Mouse (Mus musculus): ENCODE measurements around the gene Trnp1.

Trnp1 gene

DNA sequence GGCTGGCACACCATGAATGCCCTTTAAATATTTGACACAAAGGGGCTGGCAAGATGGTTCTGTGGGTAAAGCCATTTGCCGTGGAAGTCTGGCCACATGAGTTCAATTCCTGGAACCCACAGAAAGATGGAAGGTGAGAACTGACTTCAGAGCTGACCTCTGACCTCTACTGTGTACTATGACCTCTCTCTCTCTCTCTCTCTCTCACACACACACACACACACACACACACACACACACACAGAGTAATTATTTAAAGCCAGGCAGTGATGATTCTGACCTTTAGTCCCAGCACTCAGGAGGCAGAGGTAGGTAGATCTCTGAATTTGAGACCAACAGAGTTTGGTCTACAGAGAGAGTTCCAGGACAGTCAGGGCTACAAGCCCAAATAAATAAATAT lies 38.3 kb downstream of the Trnp1 start:
- DNase-seq (ENCODE audit: low read depth): no peak

DNA sequence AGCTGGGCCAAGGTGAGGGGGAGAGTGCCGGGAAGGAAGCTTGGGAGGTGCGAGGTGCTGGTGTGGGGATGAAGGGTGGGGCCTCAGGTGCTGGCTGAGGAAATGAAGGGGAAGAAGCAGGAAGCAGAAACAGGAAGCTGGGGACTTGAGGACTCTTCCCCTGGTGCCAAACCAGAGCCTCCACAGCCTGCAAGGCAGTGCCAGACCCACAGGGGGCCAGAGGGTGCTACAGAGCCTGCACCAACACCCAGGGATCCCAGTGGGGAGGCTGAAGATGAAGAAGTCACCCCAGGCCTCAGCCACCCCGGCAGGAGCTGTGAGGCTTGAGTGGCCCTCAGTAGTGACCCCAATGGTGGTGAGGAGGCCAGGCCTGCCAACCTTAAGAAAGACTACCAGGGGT lies 40.3 kb downstream of the Trnp1 start:
- DNase-seq (ENCODE audit: low read depth): no peak

DNA sequence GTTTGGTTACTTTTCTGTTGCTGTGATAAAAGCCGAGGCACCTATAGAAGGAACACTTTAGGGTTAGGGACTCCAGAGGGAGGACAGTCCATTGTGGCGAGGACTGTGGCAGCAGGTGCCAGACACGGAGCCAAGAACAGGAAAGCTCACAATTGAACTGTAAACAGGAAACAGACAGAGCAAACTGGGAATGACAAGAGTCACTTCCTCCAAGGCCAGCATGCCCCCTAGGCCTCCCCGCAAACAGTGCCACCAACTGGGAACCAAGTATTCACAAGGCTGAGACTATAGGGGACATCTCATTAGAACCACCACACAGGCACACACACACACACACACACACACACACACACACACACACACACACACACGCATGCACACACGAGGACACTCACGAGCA lies 45.9 kb downstream of the Trnp1 start:
- DNase-seq (ENCODE audit: low read depth): no peak

DNA sequence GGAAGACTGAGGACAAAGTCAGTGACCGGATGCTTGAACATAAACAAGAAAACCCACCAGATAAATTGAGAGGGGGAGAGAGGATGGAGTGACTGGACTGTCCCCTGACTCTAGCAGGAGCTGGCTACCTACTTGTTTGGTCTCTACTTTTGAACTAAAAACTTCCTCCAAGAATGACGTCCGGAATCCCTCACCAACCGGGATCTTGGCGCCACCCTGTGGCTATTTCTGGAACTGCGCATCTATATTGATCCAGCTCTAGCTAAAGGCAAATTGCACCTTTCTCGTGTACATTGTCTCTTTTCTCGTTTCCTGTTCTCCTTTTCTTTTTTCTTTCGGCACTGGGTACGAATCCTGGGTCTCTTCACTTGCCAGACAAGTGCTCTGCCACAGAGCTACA lies 46.8 kb downstream of the Trnp1 start:
- DNase-seq (ENCODE audit: low read depth): peak; percentile 87

DNA sequence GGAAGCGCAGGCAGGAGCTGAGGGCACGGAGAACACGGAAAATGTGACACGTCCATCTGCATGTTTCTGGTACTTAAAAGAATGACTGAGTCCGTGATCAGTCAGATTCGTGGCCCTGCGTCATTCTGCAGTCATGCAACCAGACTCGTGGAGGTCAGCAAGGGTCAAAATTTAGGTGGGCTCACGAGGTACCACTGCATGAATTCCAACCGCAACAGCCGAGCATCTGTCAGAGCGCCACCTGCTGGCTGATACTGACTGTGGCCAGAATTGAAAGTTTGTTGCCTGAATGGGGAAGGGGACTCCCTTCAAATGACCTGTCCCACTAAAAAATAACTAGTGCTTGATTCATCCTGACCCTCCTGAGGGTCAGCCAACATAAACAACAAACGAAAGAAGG lies 48.6 kb downstream of the Trnp1 start:
- peak; percentile 51 for DNase-seq (ENCODE audit: low read depth)

DNA sequence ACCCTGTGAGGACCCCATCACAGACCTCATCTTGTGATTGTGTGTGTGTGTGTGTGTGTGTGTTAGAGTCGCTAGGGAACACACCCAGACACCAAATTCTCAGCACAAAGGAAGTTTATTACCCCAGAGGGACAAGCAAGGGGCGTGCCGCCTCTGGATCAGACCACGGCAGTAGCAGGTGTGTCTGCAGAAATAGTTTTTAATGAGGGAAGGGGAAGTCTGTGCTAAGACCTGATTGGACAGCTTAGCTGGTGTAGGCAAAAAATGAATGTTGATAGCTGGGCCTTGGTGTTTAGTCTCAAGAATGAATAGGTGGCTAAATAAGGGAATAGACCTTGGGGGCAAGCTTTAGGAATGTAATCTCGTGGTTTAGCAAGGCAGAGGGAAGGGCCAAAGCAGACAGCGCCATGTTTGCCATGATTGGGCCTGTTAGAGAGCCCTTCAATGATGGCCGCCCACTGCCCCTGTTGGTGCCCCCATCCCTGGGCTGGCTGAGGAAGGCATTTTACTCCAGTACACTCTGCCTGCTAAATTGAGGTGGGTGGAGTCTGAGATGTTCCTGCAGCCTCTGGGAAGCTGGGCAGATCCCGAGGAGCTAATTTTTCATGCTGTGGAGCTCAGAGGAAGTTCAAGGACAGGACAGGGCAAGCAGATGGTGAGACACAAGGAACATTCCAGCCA lies 49.5 kb downstream of the Trnp1 start:
- DNase-seq (ENCODE audit: low read depth): no peak

DNA sequence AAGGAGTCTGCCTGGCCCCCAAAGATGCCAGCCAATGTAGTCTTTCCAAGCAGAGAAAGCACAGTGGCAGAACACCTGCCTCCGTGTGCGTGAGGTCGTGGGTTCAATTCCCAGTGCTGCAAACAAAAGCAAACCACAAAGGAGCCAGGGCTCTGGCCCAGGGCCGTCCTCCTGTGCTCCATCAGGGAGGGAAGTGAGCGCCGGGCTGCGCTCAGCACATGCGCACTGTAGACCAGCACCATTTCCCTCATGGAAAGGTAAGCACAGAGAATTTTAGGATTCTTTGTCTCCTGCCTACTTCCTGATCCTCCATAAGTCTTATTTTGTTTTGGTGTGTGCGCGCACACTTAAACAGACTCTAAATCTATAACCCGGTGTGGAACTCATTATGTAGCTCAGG lies 50.4 kb downstream of the Trnp1 start:
- DNase-seq (ENCODE audit: low read depth): no peak

DNA sequence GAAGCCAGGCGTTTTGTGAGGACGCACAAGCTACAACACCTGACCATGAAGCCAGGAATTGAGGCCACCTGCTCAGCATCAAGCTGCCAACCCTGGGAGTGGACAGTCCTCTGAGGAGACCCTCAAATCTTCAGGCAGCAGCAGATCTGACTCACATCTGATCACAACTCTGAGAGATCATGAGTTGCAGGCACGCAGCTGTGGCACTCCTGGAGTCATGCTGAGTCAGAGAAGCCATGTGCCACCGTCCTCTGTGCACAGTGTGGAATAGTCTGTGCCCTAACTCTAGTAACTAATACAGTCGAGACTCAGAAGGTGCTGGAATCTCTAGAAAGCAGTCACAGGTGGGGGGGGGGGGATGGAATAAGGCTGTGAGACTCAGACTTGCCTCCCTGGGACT lies 51.0 kb downstream of the Trnp1 start:
- peak; percentile 56 for DNase-seq (ENCODE audit: low read depth)

DNA sequence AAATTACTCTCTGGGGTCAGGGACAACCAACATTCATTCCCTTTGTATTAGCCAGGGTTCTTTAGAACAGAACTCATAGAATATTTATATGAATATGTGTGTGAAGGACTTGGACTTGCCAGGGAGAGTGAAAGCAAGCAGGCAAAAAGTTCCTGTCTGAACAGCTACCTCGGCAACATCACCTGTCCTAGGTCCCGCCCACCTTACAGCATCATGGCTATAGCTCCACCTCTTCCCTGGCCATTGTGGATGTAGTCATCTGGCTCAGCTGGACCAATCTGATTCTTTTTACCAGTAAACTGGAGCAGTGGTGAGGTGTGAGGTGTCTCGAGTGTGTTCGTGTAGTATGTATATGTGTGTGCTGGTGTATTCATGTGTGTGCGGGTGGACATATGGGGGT lies 52.6 kb downstream of the Trnp1 start:
- DNase-seq (ENCODE audit: low read depth): no peak

DNA sequence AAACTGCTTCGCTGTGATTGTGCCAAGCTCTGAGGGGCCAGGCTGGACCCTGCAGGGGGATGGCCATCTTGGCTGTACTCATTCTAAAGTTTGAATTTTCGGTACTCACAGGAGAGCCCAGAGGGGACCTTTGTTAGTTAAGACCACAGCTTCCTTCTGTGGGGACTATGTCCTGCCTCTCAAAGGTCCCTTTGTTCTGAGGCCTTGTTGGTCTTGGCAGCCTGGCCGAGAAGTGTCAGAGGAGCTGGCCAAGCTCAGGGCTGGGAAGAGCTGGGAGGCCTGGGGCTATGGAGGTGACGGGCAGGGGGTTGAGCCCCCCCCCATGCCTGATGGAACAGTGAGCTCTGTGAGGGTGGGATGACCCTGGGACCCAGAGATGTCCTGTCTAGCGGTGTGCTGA lies 55.3 kb downstream of the Trnp1 start:
- no peak for DNase-seq (ENCODE audit: low read depth)

DNA sequence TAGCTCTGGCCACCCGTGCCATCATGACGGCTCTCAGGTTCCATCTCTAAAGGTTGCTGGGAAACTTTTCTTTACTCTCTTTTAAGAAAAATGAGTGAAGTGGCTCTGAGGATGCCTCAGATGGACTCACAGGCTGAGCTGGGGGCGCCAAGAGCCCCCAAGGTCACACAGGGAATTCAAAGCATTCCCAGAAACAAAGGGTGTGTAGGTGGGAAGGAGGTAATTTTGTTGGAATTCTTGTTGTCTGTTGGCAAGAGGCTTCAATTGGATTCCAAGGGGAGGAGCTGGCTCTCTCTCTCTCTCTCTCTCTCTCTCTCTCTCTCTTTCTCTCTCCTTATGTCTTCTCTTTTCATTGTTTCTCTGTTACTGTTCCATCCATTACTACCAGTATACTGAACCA lies 56.2 kb downstream of the Trnp1 start:
- no peak for DNase-seq (ENCODE audit: low read depth)

All from NIH3T3 (cell line).